Mouse (Mus musculus): Measurements from ENCODE around the gene Ak3. TPM values are rescaled to one million over a fixed set of nuclear protein-coding genes. Genes with fewer than 3 reads are reported as not detected.

Gene Ak3
- polyA plus RNA-seq, 1 experiment, result 155 TPM

GRCm38 (mm10) chr19:28982617-28983016, 65.1 kb downstream of the Ak3 start:
- DNase-seq, result no peak
- H3K4me3 ChIP-seq (ENCODE audit: insufficient read depth, low read depth, low read length), result no peak overlapping the region
- no peaks in the 10 kb centered on the region for H3K4me1 ChIP-seq (ENCODE audit: control insufficient read depth, insufficient read depth, low read length)
- TF ChIP-seq POLR2A (IDR thresholded peaks at IDR 0.05; ENCODE audit: low read depth, low read length) (no peak), CTCF (conservative IDR thresholded peaks at IDR 0.05; ENCODE audit: insufficient read depth, insufficient read length, low read depth, low read length) (no peak)
- no peaks in the 10 kb centered on the region for H3K36me3 ChIP-seq (ENCODE audit: control insufficient read depth, insufficient read depth, low read length)
- WGBS, result 77% methylated on average over 7 of the region's 7 CpGs
- no peaks in the 10 kb centered on the region for H3K27me3 ChIP-seq (replicated peaks; ENCODE audit: control insufficient read depth, insufficient read depth, low read length)
- H3K27ac ChIP-seq (ENCODE audit: insufficient read depth, low read depth, low read length), result no peak overlapping the region

GRCm38 (mm10) chr19:28974862-28975611, 72.7 kb downstream of the Ak3 start:
- Histone ChIP-seq H3K27me3 (replicated peaks; ENCODE audit: control insufficient read depth, insufficient read depth, low read length) (no peaks in the 10 kb centered on the region; the same call in 1 of the 2 replicates), H3K27ac (ENCODE audit: insufficient read depth, low read depth, low read length) (no peak overlapping the region), H3K4me3 (ENCODE audit: insufficient read depth, low read depth, low read length) (peak overlapping the region; percentile 33), H3K36me3 (ENCODE audit: control insufficient read depth, insufficient read depth, low read length) (no peaks in the 10 kb centered on the region), H3K4me1 (ENCODE audit: control insufficient read depth, insufficient read depth, low read length) (no peaks in the 10 kb centered on the region)
- DNase-seq, result peak; percentile 90
- TF ChIP-seq POLR2A (IDR thresholded peaks at IDR 0.05; ENCODE audit: low read depth, low read length) (no peak), CTCF (conservative IDR thresholded peaks at IDR 0.05; ENCODE audit: insufficient read depth, insufficient read length, low read depth, low read length) (peak; percentile 86)
- WGBS, result 23% methylated on average over 35 of the region's 35 CpGs

Other genes starting within 250 kb of the Ak3 start
- 86.5 and 97.8 TPM in 2 replicates for gene Slc1a1, start 212.9 kb downstream of the Ak3 start, polyA plus RNA-seq (2012; rRNA removed)
- gene Plpp6, start 84.0 kb downstream of the Ak3 start, polyA plus RNA-seq (2012; rRNA removed), result 14.2 and 14.8 TPM in 2 replicates
- 8.1 and 9.0 TPM in 2 replicates for gene 4430402I18Rik, start 80.2 kb downstream of the Ak3 start, polyA plus RNA-seq (2012; rRNA removed)
- gene Cdc37l1, start 57.6 kb downstream of the Ak3 start, polyA plus RNA-seq (2012; rRNA removed), result 13.5 and 15.6 TPM in 2 replicates
- 16.9 and 17.6 TPM in 2 replicates for gene Rcl1, start 53.4 kb upstream of the Ak3 start, polyA plus RNA-seq (2012; rRNA removed)
- gene Jak2, start 203.9 kb upstream of the Ak3 start, polyA plus RNA-seq (2012; rRNA removed), result 6.5 and 7.0 TPM in 2 replicates

All from kidney, adult 2 months (tissue).